Mouse (Mus musculus): Measurements from ENCODE around the gene Plin4. TPM values are rescaled to one million over a fixed set of nuclear protein-coding genes. Genes with fewer than 3 reads are reported as not detected.

The Plin4 gene
- polyA plus RNA-seq (2012; rRNA removed): 0.04 and 0.06 TPM in 2 replicates

DNA sequence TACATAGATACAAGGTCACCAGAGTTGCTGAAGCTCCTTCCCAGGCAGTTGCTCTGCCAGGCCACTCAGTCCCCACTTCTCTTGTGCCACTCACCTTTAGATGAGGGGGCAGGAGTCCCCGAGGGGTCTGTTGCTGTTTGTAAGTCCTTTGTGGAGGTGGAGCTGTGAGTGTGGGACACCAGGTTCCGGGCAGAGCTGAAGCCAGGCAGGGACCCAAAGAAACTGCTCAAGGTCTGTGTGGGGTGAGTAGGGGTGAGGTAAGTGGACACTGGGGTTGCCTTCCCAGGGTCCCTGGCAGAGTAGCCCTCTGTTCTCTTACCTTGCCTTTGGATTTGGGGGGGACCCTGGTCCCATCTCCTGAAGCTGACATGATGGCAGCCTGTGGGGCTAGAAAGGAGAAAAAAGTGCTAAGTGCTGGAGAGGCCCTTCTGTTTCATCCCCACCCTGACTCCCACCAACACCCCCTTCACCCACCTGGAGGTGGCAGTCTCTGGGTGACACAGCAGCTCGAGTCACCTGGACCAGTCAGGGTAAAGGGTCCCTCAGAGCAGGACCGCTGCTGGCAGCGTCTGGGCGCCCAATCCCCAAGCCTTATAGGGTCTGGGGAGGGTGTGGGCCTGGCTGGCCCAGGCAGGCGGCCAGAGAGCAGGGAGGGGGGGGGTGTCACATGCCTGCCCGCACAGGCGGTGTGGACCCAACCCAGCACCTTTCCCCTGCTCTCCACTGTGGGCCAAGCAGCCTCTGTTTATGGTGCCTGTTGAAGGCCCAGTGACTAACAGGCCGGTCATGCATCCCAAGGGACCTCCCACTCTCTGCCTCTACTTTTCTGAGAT lies at the start of gene Plin4:
Gene Plin4 (minus strand): TSS at position 585 of the 833 bp plus-strand sequence.

DNA sequence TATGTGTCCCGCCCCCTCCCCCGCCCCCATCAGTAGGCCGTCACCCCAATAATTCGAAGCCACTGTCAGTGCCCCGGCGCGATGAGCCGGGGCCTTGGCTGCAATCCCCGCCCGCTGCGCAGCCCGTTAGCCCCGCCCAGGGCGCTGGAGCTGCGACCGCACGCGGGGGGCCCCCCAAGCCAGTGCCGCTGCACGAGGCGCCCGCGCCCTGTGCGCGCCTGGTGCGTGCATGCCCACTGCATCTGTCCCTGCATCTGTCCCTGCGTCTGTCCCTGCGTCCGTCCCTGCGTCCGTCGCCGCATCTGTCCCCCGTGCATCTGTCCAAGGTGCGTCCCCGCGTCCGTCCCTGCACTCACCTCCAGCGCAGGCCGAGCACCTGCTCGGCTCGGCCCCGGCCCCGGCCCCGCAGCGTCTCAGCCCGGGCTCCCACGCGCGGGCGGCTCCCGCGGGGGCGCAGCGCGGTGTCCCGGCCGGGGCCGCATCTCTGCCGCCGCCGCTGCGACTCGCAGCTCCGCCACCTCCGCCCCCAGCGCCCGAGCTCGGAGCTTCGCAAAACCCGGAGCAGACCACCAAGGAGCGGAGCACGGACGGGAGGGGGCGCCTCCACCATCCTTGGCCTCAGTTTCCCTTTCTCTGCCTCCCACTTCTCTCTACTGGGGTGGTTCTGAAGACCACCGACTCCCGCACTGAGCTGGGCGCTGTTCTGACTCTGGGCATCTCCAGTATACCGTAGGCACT lies 30.4 kb upstream of the Plin4 start, which contains the start of gene Sema6b:
Gene Sema6b (minus strand): TSS at position 486 of the 738 bp plus-strand sequence.

DNA sequence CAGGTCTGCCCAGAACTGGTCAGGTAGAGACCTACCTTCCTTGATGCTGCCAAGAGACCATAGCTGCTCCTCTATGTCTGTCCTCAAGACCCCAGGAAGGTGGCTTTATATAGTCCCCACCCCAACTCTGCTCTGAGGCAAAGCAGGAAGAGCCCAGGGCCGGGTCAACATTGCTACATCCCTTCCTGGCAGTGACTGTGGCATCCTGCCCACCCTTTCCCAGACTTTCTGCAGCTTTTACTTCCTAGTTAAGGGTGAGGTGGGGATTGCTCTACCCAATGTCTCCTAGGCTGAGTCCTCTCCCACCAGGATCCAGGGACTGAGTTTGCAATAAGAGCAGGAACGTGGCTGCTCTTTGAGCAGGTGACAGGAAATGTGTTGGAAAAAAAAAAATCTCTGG lies 12.2 kb upstream of the Plin4 start, which contains the start of gene Lrg1:
Gene Lrg1 (minus strand): TSS at position 176 of the 400 bp plus-strand sequence.

DNA sequence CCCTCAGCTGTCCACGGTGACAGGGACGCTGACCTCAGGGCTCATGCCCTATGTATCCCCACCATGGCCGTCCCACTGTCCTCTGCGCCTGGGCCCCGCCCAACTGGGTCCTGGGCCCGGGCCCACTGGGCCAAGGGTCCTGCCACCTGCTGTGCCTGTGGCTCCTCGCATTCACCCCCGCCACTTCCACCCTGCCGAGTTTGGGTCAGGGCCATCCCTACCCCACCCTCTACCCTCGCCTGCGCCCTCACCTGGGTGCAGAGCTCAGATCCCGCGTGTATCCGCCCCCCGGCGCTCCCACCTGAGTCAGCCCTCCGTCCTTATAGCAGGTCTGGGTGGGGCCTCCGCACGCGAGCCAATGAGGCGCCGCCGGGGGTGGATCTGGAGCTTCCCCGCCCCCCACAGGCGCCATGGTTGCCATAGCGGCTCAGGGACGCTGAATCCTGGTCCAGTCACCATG lies 7.7 kb upstream of the Plin4 start, which contains the start of gene Plin5:
Gene Plin5 (minus strand): TSS at position 346 of the 460 bp plus-strand sequence.

DNA sequence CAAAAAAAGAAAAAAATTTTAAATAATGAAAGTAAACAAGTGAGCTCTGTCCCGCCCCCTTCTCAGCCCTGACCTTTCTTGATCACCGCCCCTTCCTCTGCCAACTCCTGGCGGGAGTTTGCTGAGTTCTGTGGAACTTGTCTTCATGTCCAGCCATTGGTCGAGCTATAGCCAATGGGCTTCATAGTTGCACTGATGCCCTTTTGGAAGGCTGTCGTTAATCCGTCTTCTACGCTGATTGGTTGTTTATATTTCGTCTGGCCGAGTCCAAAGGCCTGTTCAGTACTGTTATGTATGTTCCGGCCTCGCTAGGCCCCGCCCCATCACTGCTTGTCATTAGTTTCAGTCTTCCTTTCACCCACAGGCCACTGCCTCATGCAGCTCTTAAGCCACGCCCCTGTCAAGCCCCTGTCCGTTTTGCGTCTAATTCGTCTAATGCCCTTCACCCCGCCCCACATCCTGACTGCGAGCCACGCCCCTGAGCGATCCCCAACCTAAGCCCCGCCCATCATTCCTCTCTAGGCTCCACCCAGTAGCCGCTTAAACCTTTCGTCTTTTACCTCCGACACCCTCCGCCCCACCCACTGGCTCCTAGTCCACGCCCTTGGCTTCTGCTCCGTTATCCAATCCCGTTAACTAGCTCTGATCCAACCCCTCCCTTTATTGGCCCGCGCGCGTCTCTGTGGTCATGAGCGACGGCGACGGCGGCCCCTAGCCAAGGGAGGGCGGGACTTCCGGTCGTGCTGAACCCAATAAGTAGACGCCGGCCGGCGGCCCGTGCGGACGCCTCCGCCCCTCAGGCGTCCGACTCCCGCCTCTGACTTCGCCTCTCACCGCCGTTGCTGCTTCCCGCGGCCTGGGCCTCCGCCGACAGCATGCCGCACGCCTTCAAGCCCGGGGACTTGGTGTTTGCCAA lies 30.5 kb downstream of the Plin4 start, which contains the start of gene Hdgfl2:
Gene Hdgfl2 (plus strand): TSS at position 755 of the 916 bp plus-strand sequence.

DNA sequence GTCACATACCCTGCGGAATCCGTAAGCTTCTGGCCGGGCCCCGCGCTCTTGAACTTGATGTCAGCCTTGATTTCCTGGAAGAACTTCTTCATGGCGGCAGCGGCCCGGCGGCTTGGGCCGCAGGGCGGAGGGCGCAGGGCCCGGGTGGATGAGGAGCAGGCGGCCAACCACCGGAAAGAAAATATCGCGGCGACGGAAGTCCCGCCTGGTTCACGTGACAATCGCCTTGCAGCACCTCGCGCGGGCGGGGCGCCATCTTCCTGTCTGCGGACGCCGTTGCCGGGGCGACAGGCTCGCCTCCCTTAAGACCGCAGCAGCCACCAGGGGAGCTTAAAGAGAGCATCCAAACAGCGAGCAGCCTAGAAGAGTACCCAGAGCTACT lies 34.8 kb downstream of the Plin4 start, which contains the start of gene Ubxn6:
Gene Ubxn6 (minus strand): TSS at position 202 of the 382 bp plus-strand sequence.

Other genes with a start within 250 kb of the Plin4 start
- 2.8 and 4.9 TPM in 2 replicates for gene Zfp119a, start 230.9 kb downstream of the Plin4 start, polyA plus RNA-seq (2012; rRNA removed)
- 6.1 and 10.3 TPM in 2 replicates for gene Zfp959, start 217.7 kb downstream of the Plin4 start, polyA plus RNA-seq (2012; rRNA removed)
- gene Zfp119b, start 160.3 kb downstream of the Plin4 start, polyA plus RNA-seq (2012; rRNA removed): 2.0 and 3.3 TPM in 2 replicates
- 1.7 and 2.3 TPM in 2 replicates for gene Ebi3, start 157.2 kb downstream of the Plin4 start, polyA plus RNA-seq (2012; rRNA removed)
- 18.2 and 21.1 TPM in 2 replicates for gene Yju2, start 150.7 kb downstream of the Plin4 start, polyA plus RNA-seq (2012; rRNA removed)
- 104 and 121 TPM in 2 replicates for gene Shd, start 139.3 kb downstream of the Plin4 start, polyA plus RNA-seq (2012; rRNA removed)
- 49.5 and 55.5 TPM in 2 replicates for gene Fsd1, start 123.3 kb downstream of the Plin4 start, polyA plus RNA-seq (2012; rRNA removed)
- 4.7 and 5.8 TPM in 2 replicates for gene Stap2, start 104.2 kb downstream of the Plin4 start, polyA plus RNA-seq (2012; rRNA removed)
- 164 and 185 TPM in 2 replicates for gene Mpnd, start 104.1 kb downstream of the Plin4 start, polyA plus RNA-seq (2012; rRNA removed)
- 77.7 and 92.3 TPM in 2 replicates for gene Sh3gl1, start 73.2 kb downstream of the Plin4 start, polyA plus RNA-seq (2012; rRNA removed)
- 35.8 and 121 TPM in 2 replicates for gene Chaf1a, start 69.4 kb downstream of the Plin4 start, polyA plus RNA-seq (2012; rRNA removed)
- 47.3 and 53.2 TPM in 2 replicates for gene Ubxn6, start 34.8 kb downstream of the Plin4 start, polyA plus RNA-seq (2012; rRNA removed)
- 143 and 299 TPM in 2 replicates for gene Hdgfl2, start 30.2 kb downstream of the Plin4 start, polyA plus RNA-seq (2012; rRNA removed)
- gene Plin5, start 7.8 kb upstream of the Plin4 start, polyA plus RNA-seq (2012; rRNA removed): 0.11 and 0.13 TPM in 2 replicates
- gene Lrg1, start 12.2 kb upstream of the Plin4 start, polyA plus RNA-seq (2012; rRNA removed): 0.06 and 0.07 TPM in 2 replicates
- gene Sema6b, start 30.5 kb upstream of the Plin4 start, polyA plus RNA-seq (2012; rRNA removed): 7.0 and 7.3 TPM in 2 replicates
- 4.8 and 6.9 TPM in 2 replicates for gene Tnfaip8l1, start 52.7 kb upstream of the Plin4 start, polyA plus RNA-seq (2012; rRNA removed)
- gene Mydgf, start 74.1 kb upstream of the Plin4 start, polyA plus RNA-seq (2012; rRNA removed): 50.1 and 59.6 TPM in 2 replicates
- 40.9 and 49.3 TPM in 2 replicates for gene Dpp9, start 109.1 kb upstream of the Plin4 start, polyA plus RNA-seq (2012; rRNA removed)
- gene Fem1a, start 147.0 kb upstream of the Plin4 start, polyA plus RNA-seq (2012; rRNA removed): 13.1 and 15.6 TPM in 2 replicates
- 2.1 and 4.8 TPM in 2 replicates for gene Ticam1, start 167.0 kb upstream of the Plin4 start, polyA plus RNA-seq (2012; rRNA removed)
- gene Plin3, start 183.1 kb upstream of the Plin4 start, polyA plus RNA-seq (2012; rRNA removed): 15.0 and 22.5 TPM in 2 replicates
- not detected in 2 replicates for gene Arrdc5, start 190.5 kb upstream of the Plin4 start, polyA plus RNA-seq (2012; rRNA removed)
- 152 and 161 TPM in 2 replicates for gene Uhrf1, start 193.5 kb upstream of the Plin4 start, polyA plus RNA-seq (2012; rRNA removed)
- gene Kdm4b, start 216.3 kb upstream of the Plin4 start, polyA plus RNA-seq (2012; rRNA removed): 36.0 and 42.0 TPM in 2 replicates